Mouse (Mus musculus) CH12.LX (cell line): Measurements from ENCODE around the gene Eno4.

Experiments used
- CTCF ChIP-seq, 2 experiments: IDR thresholded peaks in 1 of 2; conservative IDR thresholded peaks in 1 of 2; 2 replicates each; pipeline ENCODE4 v1.5.1; 2011 to 2012; ENCODE audit warnings: low read depth in 2 of 2, low read length in 2 of 2, improper control_type of control experiment in 1 of 2, inconsistent platforms in 1 of 2, mild to moderate bottlenecking in 1 of 2, moderate library complexity in 1 of 2
- MAX ChIP-seq: IDR thresholded peaks from 2 replicates; pipeline ENCODE4 v1.6.1; 2011; ENCODE audit warnings: low read length, improper control_type of control experiment
- MAZ ChIP-seq: IDR thresholded peaks from 2 replicates; pipeline ENCODE4 v1.6.1; 2012; ENCODE audit warnings: low read depth, mild to moderate bottlenecking, inconsistent platforms, low read length, improper control_type of control experiment, moderate library complexity
- MEF2A ChIP-seq: IDR thresholded peaks from 2 replicates; pipeline ENCODE4 v1.6.1; 2014; ENCODE audit warnings: low read depth, mild to moderate bottlenecking, inconsistent platforms, low read length, improper control_type of control experiment, borderline replicate concordance
- MYC ChIP-seq: IDR thresholded peaks from 2 replicates; pipeline ENCODE4 v1.6.1; 2011; ENCODE audit warnings: low read depth, mild to moderate bottlenecking, improper control_type of control experiment, low read length

GRCm38 (mm10) chr19:58952236-58952635 is 9.0 kb downstream of the Eno4 start:
- TF ChIP-seq CTCF (conservative IDR thresholded peaks at IDR 0.05 in 1 of 2, IDR thresholded peaks at IDR 0.05 in 1 of 2; ENCODE audit: low read depth in 2 of 2, low read length in 2 of 2) (no peak), MAZ (no peak), MYC (no peak), MAX (no peak), MEF2A (no peak)
